Mouse (Mus musculus) limb, embryonic 14.5 days (tissue): ENCODE measurements around the gene Erlin1. TPM values are rescaled to one million over a fixed set of nuclear protein-coding genes. Genes with fewer than 3 reads are reported as not detected.

Experiments
- ATAC-seq: fragments of 200-750 bp; cut with Nextera tagmentation; 2 replicates; pipeline ENCODE4 v1.8.0; 2017; ENCODE audit warnings: low read depth, moderate number of reproducible peaks, moderate TSS enrichment; ENCODE audit not compliant: low FRiP score
- DNase-seq: peaks from one replicate; pipeline ENCODE4 v3.0.0-alpha.2; 2015; ENCODE audit warnings: low spot score
- H3K27ac ChIP-seq: fragments of 300-500 bp; sonication (generic); replicated peaks from 2 replicates; pipeline ENCODE4 v1.5.1; 2014; ENCODE audit warnings: low read depth, mild to moderate bottlenecking, low read length, moderate library complexity, mixed read lengths
- H3K27me3 ChIP-seq: fragments of 300-500 bp; sonication (generic); 2 replicates; pipeline ENCODE4 v1.6.1; 2014; ENCODE audit warnings: low read length, mixed read lengths; ENCODE audit not compliant: control insufficient read depth, insufficient read depth
- H3K36me3 ChIP-seq: fragments of 300-500 bp; sonication (generic); 2 replicates; pipeline ENCODE4 v1.6.1; 2014; ENCODE audit warnings: mild to moderate bottlenecking, low read length, moderate library complexity, mixed read lengths; ENCODE audit not compliant: control insufficient read depth, insufficient read depth
- H3K4me1 ChIP-seq: fragments of 300-500 bp; sonication (generic); 2 replicates; pipeline ENCODE4 v1.6.1; 2014; ENCODE audit warnings: antibody characterized with exemption, low read length, mixed read lengths; ENCODE audit not compliant: control insufficient read depth, insufficient read depth
- H3K4me2 ChIP-seq: fragments of 300-500 bp; sonication (generic); replicated peaks from 2 replicates; pipeline ENCODE4 v1.6.1; 2014; ENCODE audit warnings: low read depth, mild to moderate bottlenecking, low read length, moderate library complexity; ENCODE audit not compliant: severe bottlenecking
- H3K4me3 ChIP-seq: fragments of 300-500 bp; sonication (generic); replicated peaks from 2 replicates; pipeline ENCODE4 v1.5.1; 2014; ENCODE audit warnings: low read length
- H3K9ac ChIP-seq: fragments of 300-500 bp; sonication (generic); 2 replicates; pipeline ENCODE4 v1.6.1; 2014; ENCODE audit warnings: mild to moderate bottlenecking, low read depth, low read length, moderate library complexity; ENCODE audit not compliant: severe bottlenecking
- H3K9me3 ChIP-seq: fragments of 300-500 bp; sonication (generic); 2 replicates; pipeline ENCODE4 v1.6.1; 2016; ENCODE audit warnings: low read length; ENCODE audit not compliant: control insufficient read depth
- POLR2A ChIP-seq: fragments of 200-500 bp; IDR thresholded peaks from 2 replicates; pipeline ENCODE4 v1.8.0; 2012; ENCODE audit warnings: inconsistent platforms, mild to moderate bottlenecking, moderate library complexity, borderline replicate concordance; ENCODE audit not compliant: insufficient read depth, insufficient read length; ENCODE audit errors: extremely low read depth
- WGBS: fragments of 180-500 bp; shearing (Covaris S2); extraction: QIAGEN DNeasy Blood & Tissue Kit; methylation state at CpG from one replicate; pipeline ENCODE4 v1.1.7; 2014; 5-methylcytosine and 5-hydroxymethylcytosine counted together
- polyA plus RNA-seq, 2 experiments: library from polyadenylated mRNA; depleted of rRNA in 1 of 2; stranded (reverse) in 1 of 2; unstranded in 1 of 2; fragments of >200 nt; fragmentation: Nextera tagmentation in 1 of 2; extraction: Ambion mirVana in 1 of 2; gene quantifications; 2 replicates each; pipeline versions ENCODE4 v1.2.1 to v1.2.3; 2012 to 2014

The Erlin1 gene
- polyA plus RNA-seq, 2 experiments, result 35.9 to 38.0 TPM

DNA sequence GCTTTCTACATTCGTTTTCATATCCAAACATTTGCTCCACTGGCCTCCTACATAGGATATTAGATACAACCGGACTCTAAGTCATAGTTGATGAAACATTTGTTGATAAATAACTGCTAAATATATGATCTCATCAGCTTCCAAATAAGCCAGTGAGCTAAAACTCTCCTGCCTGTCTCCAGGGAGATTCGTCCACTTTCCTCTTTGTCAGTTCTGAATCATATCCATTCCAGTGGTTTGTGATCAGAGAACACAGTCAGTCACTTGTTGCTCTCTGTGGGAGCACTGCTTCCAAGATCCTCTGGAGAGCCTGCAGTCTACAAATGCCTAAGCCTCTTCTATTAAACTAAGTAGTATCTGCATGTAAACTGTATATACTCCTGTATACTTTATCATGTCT is 9.4 kb downstream of the Erlin1 start:
- ATAC-seq, result no peak
- H3K4me1 ChIP-seq, result no peaks in the 10 kb centered on the region
- H3K36me3 ChIP-seq, result peaks cover 46% of the 10 kb centered on the region
- no peaks in the 10 kb centered on the region for H3K27me3 ChIP-seq
- no peak overlapping the region for H3K4me2 ChIP-seq
- H3K9ac ChIP-seq, result no peak overlapping the region
- 92% methylated on average over 3 of the region's 3 CpGs for WGBS
- no peak for TF ChIP-seq POLR2A
- DNase-seq, result no peak
- no peak overlapping the region for H3K4me3 ChIP-seq
- no peaks in the 10 kb centered on the region for H3K9me3 ChIP-seq
- no peak overlapping the region for H3K27ac ChIP-seq

DNA sequence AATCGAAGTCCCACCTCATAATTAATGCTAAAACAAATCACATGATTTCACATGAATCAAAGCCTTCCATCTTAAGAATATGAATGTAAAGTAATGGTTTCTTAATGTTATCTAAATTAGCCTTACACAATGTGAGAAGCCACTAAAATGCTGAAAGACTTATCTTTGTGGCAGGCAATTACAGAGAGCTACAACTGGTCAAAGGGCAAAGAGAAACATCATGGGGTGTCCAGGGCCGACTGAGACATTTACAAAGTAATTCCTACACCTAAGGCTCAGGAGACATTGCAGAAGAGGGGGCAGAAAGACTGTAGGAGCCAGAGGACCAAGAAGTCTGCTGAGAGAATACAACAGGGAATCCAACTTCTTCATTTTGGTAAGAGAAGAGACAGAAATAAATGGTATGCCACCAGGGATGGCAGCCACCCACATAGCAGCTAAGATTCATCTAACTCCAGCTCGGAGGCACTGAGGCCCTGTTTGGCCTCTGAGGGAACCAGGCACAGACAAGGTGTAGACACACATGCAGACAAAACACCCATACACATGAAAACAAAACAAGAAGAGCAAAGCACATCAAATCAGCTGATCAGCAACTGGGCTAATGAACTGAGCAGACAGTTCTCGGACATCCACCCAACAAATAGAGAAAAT is 14.3 kb downstream of the Erlin1 start:
- DNase-seq (no peak), ATAC-seq (no peak)
- no peak overlapping the region for H3K4me3 ChIP-seq
- no peaks in the 10 kb centered on the region for H3K4me1 ChIP-seq
- no peak for TF ChIP-seq POLR2A
- WGBS, result 79% methylated on average over 4 of the region's 4 CpGs
- H3K27ac ChIP-seq, result no peak overlapping the region
- peaks cover 44% of the 10 kb centered on the region for H3K36me3 ChIP-seq
- H3K9me3 ChIP-seq, result no peaks in the 10 kb centered on the region
- H3K9ac ChIP-seq, result no peak overlapping the region
- no peak overlapping the region for H3K4me2 ChIP-seq
- H3K27me3 ChIP-seq, result no peaks in the 10 kb centered on the region

- no peak overlapping the region for H3K4me3 ChIP-seq
- no peak overlapping the region for H3K9ac ChIP-seq
- H3K36me3 ChIP-seq, result peaks cover 42% of the 10 kb centered on the region
- no peaks in the 10 kb centered on the region for H3K27me3 ChIP-seq
- ATAC-seq (no peak), DNase-seq (no peak)
- no peak overlapping the region for H3K4me2 ChIP-seq
- H3K27ac ChIP-seq, result no peak overlapping the region
- no peaks in the 10 kb centered on the region for H3K9me3 ChIP-seq
- no peaks in the 10 kb centered on the region for H3K4me1 ChIP-seq
- no peak for TF ChIP-seq POLR2A
- 82% methylated on average over 4 of the region's 4 CpGs for WGBS
Measured at GRCm38 (mm10) chr19:44050388-44050787, 19.2 kb downstream of the Erlin1 start.

GRCm38 (mm10) chr19:44049282-44049681 is 20.3 kb downstream of the Erlin1 start:
- H3K4me1 ChIP-seq, result no peaks in the 10 kb centered on the region
- no peak overlapping the region for H3K9ac ChIP-seq
- ATAC-seq, result no peak
- 56% methylated on average over 3 of the region's 3 CpGs for WGBS
- no peaks in the 10 kb centered on the region for H3K9me3 ChIP-seq
- no peak overlapping the region for H3K4me2 ChIP-seq
- DNase-seq, result no peak
- H3K4me3 ChIP-seq, result no peak overlapping the region
- H3K27me3 ChIP-seq, result no peaks in the 10 kb centered on the region
- peaks cover 52% of the 10 kb centered on the region for H3K36me3 ChIP-seq
- no peak for TF ChIP-seq POLR2A
- H3K27ac ChIP-seq, result no peak overlapping the region

- no peaks in the 10 kb centered on the region for H3K4me1 ChIP-seq
Measured at GRCm38 (mm10) chr19:44045847-44046246, 23.7 kb downstream of the Erlin1 start.

More at GRCm38 (mm10) chr19:44045847-44046246, 23.7 kb downstream of the Erlin1 start:
- H3K27ac ChIP-seq, result no peak overlapping the region
- H3K4me3 ChIP-seq, result no peak overlapping the region
- DNase-seq, result no peak
- no peak overlapping the region for H3K4me2 ChIP-seq
- H3K27me3 ChIP-seq, result no peaks in the 10 kb centered on the region
- no peaks in the 10 kb centered on the region for H3K9me3 ChIP-seq
- no peak for TF ChIP-seq POLR2A
- no peak for ATAC-seq
- H3K9ac ChIP-seq, result no peak overlapping the region
- WGBS, result 91% methylated on average over 3 of the region's 3 CpGs
- H3K36me3 ChIP-seq, result peaks cover 38% of the 10 kb centered on the region
